Mouse (Mus musculus): Measurements from ENCODE around the gene Ppm1l.

The Ppm1l gene

DNA sequence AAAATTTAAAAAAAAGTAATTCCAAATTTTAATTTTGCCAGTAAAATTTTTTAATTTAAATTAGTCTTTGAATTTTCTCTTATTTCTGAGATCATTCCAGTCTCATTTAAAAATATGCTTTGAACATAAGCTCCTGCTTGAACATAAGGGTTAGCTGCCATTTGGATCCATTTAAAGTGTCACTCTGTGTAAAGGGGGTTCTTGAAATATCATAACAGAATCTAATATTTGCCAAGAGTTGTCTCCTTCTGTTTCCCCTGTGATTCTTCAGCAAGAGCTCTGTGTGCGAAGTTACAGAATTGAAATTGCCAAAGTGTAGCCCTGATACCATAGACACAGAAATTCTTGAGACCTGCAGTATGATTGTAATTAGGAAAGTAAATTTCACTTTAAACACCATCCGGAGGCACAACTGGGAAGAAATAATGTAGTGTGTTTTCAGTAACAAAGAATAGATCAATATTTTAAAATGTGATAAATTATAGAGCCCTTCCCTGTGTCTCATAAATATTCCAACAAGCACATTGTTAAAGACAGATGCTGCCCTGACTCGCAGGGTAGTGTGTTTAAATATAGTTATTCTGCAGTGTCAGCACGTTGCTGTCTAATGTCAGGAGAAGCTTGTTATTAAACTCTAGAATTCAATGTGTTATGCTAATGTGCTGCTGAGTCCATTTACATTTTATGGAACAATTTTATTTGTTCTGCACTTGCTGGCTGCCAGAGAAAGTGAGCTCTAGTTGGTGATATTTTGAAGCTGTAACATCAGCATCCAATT lies 177.8 kb downstream of the Ppm1l start:
- no peak for DNase-seq (ENCODE audit: low spot score)

DNA sequence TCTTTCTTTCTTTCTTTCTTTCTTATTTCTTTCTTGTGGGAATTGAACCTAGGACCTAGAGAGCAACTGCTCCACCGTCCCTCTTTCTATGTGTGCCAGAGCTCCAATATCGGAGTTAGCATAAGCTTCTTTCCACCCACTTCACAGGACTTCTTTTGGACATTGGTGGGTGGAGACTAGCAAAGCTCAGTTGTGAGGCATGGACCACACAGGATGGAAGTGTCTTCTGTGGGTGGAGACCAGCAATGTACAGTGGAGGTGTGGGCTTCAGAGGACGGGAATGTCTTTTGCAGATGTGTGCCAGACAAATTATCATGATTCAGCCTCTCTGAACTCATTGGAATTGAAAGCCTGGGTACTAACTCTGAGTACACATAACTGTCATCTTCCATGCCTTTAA lies 180.5 kb downstream of the Ppm1l start:
- DNase-seq (ENCODE audit: low spot score), result no peak

- no peak for DNase-seq (ENCODE audit: low spot score)
Observed at GRCm38 (mm10) chr3:69502009-69502408, 185.3 kb downstream of the Ppm1l start.

- DNase-seq (ENCODE audit: low spot score), result no peak
Observed at GRCm38 (mm10) chr3:69502527-69502926, 185.9 kb downstream of the Ppm1l start.

GRCm38 (mm10) chr3:69505090-69505489 lies 188.4 kb downstream of the Ppm1l start:
- DNase-seq (ENCODE audit: low spot score), result no peak

GRCm38 (mm10) chr3:69506352-69506751 lies 189.7 kb downstream of the Ppm1l start:
- DNase-seq (ENCODE audit: low spot score), result no peak

DNA sequence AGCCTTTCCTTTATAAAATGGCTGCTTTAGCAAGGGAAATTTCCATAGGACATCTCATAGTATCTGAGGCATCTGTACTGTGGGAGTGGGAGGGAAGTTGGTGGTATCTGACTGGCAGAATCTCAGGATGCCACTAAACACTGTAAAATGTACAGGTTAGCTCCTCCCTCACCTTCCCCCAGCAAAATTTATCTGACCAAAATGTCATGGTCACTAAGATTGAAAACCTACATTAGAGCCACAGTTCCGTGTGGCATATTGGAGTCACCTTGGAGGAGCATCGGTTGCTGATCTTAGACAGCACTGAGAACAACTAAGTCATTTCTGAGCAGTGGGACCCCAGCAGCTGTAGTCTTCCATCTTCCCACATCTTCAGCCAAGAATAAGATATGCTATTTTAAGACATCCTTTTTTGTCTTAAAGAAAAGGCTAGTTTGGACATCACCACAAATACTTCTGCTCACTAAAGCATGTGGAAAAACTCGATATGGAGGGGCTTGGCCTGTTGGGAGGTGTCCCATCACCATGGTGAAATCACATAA lies 192.8 kb downstream of the Ppm1l start:
- no peak for DNase-seq (ENCODE audit: low spot score)

GRCm38 (mm10) chr3:69511881-69512280 lies 195.2 kb downstream of the Ppm1l start:
- DNase-seq (ENCODE audit: low spot score), result no peak

- DNase-seq (ENCODE audit: low spot score), result no peak
Observed at GRCm38 (mm10) chr3:69512402-69512801, 195.7 kb downstream of the Ppm1l start.

DNA sequence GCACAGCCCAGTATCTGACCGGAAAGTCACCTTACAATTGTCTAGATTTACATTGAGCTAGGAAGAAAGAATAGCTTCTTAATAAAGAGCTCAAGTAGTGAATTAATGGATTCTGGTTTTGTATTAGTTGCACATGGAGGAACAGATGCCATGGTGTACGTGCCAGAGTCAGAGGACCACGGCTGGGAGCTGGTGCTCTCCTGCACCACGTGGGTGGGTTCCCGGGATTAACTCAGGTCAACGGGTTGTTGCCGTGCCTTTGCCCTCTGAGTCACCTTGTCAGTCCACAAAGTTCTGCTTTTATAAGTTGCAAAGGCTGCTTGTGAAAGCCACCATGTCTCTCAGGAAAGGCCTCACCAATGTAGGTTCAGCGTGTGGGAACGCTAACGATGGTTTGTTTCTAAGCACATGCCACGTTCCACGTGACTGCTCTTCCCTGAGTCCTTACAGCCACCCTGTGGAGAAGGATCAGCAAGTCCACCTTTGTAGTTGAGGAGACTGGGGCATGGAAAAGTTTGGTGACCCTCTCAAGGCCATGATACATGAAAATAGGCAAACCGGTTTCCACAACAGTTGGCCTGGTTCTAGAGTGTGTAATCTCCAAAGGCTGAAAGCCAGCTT lies 199.2 kb downstream of the Ppm1l start:
- no peak for DNase-seq (ENCODE audit: low spot score)

DNA sequence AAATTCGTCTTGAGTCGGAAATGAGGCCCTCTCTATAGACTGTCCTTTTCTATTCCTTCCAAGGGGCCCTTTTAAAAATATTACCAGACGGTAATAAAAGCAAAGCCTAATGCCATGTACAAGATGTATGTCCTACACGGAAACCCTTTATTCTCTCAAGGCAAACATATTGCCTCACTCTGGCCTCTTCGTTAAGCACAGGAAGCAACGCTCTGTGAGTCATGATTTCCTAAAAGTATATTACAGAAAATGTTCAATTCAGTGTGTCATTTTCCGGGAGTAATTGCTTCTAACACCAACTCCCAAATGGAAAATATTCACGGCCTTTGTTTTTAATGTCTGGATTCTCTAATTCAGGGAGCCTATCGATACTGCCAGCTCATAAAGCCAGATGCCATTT lies 202.5 kb downstream of the Ppm1l start:
- no peak for DNase-seq (ENCODE audit: low spot score)

DNA sequence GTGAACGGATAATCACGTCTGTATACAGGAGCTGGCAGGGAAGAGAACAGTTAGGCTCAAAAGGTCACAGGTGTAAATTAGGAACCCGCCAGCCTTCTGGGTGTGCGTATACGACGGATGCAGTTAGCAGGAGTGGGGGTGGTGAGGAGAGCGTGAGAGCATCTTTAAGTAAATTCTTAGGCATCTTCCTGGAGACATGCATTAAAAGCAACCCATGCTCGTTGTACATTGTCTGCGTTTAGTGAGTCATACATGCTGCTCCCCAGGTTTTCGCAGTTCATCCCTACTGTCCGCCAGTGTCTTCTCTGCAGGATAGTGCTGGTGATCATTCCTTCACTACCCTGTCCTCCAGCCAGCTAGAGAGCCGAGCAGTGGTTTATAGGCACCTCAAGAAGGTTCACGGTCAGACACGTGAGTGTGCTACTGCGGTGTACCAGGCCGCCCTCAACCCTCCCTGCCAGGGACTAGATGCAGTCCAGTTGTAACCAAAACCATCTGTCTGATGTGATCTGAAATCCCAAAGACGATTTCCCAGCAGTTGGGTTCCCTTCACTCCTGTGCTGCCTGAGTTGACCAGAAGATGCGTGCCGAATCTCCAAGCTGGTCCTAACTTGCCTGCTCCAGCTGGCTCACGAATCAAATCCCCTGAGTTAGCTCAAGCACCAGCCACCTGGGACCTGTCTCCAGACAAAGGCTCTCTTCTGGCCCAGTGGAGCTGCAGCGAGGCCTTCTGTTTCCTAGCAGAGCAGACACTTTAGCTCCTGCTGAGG lies 203.3 kb downstream of the Ppm1l start:
- no peak for DNase-seq (ENCODE audit: low spot score)

GRCm38 (mm10) chr3:69522270-69522669 lies 205.6 kb downstream of the Ppm1l start:
- DNase-seq (ENCODE audit: low spot score), result no peak

DNA sequence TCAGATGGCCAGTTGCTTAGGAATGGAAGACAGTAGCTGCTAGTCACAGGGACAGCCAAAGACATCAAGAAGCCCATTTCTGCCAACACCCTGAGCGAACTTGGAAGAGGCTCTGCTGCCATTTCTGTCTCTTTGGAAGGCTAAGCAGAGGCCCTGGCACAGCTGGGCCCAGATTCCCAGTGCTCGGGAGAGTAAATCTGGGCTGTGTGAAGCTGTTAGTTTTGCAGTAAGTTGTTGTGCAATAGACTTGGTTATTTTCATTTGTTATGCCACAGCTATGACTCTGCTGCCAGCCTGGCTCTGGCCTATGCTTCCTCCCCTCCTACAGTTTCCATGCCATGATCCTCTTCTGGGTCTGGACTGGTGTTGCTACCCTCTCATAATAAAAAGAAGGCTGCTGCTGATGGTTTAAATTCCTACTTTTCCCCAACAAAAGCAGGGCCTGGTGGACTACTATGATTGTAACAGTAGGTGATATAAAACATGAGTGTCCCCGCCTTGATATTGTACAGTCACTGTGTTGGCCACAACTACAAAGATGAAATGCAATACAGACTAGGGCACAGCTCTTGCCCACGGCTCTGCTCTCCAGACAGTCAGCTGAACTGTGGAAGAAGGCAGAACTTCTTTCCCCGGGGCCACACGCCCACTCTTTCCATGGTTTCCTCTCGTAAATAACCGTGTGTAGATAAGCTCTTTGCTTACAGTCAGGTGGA lies 207.9 kb downstream of the Ppm1l start:
- DNase-seq (ENCODE audit: low spot score), result no peak

- DNase-seq (ENCODE audit: low spot score), result no peak
Observed at GRCm38 (mm10) chr3:69525072-69525529, 208.4 kb downstream of the Ppm1l start.

GRCm38 (mm10) chr3:69527384-69527783 lies 210.7 kb downstream of the Ppm1l start:
- no peak for DNase-seq (ENCODE audit: low spot score)

- no peak for DNase-seq (ENCODE audit: low spot score)
Observed at GRCm38 (mm10) chr3:69529576-69529975, 212.9 kb downstream of the Ppm1l start.

DNA sequence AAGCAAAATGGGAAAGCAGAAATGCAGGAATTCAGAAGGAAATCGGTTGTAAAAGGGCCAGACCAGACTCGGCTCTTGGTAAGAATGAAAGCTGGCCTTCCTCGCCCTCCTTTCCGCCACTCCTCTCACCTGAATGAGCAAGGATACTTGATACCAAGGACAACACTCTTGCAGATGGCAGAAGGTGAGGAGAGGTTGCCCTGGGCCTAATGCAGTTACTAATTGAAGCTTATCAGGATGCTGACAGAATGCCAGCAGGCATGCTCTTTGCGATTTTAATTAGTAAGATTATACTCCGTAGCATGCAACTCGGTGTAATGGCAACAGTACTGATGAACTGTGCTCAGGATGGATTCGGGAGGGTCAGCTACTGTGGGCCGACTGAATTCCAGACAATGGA lies 214.8 kb downstream of the Ppm1l start:
- no peak for DNase-seq (ENCODE audit: low spot score)

DNA sequence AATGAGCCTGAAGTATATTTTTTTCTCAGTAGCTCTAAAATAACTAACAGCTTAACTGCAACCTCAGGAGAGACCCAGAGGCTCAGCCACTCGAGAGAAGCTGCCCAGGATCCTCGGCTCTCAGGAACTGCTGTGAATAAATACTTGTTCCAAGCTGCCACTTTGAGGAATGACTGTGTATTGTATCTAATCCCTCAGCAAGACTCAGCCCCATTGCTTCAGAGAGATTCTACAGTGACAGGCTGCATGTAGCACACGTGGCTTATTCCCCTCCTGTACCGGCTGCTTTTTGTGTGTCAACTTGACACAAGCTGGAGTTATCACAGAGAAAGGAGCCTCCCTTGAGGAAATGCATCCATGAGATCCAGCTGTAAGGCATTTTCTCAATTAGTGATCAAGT lies 216.0 kb downstream of the Ppm1l start:
- DNase-seq (ENCODE audit: low spot score), result no peak

- DNase-seq (ENCODE audit: low spot score), result no peak
Observed at GRCm38 (mm10) chr3:69535486-69535885, 218.8 kb downstream of the Ppm1l start.

GRCm38 (mm10) chr3:69535941-69536647 lies 219.4 kb downstream of the Ppm1l start:
- no peak for DNase-seq (ENCODE audit: low spot score)

All from ovary, postnatal 10 days (tissue).